Mouse (Mus musculus) CD4-positive, CD25-positive, alpha-beta regulatory T cell, adult 2 months (primary cell): ENCODE measurements around the gene Rab27a.
A peak's percentile ranks its signal among the peaks of the same experiment; 100 is the strongest.
"Not testable (repeated sequence)": the region's sequence is repeated elsewhere in the genome, so short reads cannot be mapped to it uniquely, and the experiment has no call there.

Experiments
- DNase-seq: peaks from one replicate; pipeline ENCODE4 v3.0.0-alpha.2; 2012; ENCODE audit warnings: low read depth, low spot score

Rab27a gene

DNA sequence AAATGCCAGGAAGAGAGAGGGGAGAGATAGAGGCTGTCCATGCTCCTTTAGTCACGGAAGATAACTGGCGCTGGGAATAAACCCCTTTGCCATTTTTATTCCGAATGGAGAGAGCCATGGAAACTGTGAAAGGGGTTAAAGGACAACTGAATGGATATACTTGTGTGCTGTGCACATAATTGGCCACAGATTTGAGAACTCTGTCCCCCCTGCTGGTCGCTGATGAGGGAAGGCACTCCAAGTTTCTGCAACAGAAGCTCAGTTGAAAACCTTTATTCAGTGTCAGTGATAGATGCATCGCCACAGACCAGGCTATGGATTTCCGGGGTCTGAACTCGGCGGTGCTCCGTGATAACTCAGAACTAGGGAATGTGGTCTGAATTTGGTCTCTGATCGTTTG lies 45.5 kb downstream of the Rab27a start:
- DNase-seq = no peak

DNA sequence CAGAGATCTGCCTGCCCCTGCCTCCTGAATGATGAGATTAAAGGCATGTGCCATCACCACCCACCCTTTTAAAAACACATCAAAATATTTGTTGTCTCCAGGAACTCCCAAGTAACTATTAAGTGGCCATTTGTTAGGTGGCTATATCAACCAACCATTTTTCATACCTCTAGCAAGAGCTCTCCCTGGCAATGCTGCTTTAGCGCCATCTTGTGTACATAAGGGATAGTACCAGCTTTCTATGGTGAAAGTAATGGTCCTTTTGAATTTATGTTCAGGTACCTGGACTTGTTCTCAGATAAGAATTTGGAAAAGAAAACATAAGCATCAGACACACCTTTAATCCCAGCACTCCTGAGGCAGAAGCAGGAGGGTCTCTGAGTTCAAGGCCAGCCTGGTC lies 47.1 kb downstream of the Rab27a start:
- DNase-seq = peak; percentile 83

DNA sequence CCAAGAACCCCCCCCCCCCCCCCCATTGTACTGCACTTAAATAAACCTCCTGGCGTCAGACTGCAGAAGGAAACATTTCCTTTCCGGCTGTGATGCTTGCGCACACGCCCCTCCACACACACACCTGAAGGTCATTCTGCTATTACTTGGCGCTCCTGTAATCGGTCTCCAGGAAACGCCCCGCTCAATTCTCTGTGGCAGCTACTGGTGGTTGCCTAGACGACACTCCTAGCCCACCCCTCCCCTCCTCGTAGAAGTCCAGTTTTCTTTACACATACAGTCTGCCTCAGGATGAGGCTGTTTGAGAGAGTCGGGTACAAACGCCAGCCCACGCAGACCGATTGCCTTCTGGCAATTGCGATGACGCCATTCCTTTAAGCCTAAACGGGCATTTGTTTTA lies 49.9 kb downstream of the Rab27a start:
- DNase-seq = no peak

DNA sequence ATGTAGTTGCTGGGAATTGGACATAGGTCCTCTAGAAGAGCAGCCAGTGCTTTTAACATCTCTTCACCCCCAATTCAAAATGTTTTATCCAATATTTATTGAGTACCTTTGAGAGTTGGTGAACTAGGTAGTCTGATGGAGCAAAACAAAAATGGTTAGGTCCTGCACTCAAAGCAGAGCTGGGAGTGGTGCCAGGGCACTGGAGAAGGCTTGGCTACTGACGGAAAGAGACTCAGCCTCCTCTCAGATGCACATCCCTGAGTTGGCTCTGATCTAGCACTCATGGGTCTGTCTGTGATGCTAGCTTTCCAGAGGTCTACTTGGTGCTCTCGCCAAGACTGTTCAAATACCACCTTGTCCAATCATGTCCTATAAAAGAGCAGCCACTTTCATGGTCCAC lies 53.2 kb downstream of the Rab27a start:
- DNase-seq = no peak

DNA sequence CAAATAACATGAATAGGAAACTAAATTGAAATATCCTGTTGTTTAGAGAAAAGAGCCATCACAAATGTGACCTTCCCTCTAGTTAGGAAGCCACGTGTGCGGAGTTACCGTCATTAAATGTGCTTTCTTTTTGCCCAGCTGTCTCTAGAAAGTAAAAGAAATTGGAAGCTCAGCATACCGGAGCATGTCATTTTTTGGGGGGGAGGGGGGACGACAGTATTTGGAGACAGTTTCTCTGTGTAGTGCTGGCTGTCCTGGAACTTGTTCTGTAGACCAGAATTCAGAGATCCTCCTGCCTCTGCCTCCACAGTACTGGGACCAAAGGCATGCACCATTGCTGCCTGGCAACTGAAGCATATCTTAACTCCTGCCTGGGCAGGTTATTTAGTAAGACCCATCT lies 56.9 kb downstream of the Rab27a start, which contains the start of gene Khdc3:
Khdc3 (plus strand) TSS at position 301 of the 400 bp plus-strand sequence.
- no peak for DNase-seq

DNA sequence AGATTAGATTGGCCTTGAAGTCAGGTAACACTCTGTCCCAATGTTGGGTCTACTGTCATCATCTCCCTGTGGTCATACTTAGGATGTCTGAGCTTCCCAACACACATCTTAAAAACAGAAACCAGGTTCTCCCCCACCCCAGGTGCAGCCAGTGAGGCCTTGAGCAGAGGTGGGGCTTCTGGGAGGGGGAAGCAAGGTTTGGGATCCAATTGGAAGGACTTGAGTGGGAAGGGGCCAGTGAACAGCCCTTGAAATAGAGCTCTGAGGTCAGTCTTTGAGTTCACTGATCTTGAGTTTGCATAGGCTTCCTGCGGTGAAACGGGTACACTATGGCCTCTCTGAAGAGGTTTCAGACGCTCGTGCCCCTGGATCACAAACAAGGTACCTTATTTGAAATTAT lies 57.5 kb downstream of the Rab27a start, which contains the start of gene Gm20509:
Gm20509 (plus strand) TSS at position 290 of the 400 bp plus-strand sequence.
- no peak for DNase-seq

DNA sequence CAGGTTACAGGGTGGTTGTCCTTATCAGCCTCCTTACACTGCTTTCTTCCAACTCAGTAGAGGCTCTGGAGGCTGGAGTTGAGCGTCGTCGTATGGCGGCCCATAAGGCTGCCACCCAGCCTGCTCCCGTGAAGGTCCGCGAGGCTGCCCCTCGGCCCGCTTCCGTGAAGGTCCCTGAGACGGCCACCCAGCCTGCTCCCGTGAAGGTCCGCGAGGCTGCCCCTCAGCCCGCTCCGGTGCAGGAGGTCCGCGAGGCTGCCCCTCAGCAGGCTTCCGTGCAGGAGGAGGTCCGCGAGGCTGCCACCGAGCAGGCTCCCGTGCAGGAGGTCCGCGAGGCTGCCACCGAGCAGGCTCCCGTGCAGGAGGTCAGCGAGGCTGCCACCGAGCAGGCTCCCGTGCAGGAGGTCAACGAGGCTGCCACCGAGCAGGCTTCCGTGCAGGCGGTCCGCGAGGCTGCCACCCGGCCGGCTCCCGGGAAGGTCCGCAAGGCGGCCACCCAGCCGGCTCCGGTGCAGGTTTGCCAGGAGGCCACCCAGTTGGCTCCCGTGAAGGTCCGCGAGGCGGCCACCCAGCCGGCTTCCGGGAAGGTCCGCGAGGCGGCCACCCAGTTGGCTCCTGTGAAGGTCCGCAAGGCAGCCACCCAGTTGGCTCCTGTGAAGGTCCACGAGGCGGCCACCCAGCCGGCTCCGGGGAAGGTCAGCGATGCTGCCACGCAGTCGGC lies 58.7 kb downstream of the Rab27a start:
- no peak for DNase-seq

DNA sequence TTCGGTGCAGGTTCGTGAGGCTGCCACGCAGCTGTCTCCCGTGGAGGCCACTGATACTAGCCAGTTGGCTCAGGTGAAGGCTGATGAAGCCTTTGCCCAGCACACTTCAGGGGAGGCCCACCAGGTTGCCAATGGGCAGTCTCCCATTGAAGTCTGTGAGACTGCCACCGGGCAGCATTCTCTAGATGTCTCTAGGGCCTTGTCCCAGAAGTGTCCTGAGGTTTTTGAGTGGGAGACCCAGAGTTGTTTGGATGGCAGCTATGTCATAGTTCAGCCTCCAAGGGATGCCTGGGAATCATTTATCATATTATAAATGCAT lies 59.2 kb downstream of the Rab27a start:
- no peak for DNase-seq

DNA sequence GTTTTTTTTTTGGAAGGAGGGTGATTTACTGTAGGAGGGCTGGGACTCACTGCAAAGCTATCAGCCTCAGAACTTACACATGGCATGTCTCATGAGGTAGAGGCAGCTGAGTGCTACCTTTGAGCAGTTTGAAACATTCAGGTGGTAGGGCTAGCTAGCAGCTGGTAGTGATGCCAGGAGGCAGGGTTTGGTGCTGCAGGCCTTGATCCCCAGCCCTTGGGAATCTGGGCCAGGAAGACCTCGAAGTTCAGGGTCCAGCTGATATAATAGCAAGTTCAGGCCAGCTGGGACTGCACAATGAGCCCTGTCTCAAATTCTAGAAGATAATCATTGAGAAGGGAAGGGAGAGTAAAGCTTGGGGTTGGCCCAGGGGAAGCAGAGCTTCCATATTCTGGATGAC lies 60.5 kb downstream of the Rab27a start:
- no peak for DNase-seq

DNA sequence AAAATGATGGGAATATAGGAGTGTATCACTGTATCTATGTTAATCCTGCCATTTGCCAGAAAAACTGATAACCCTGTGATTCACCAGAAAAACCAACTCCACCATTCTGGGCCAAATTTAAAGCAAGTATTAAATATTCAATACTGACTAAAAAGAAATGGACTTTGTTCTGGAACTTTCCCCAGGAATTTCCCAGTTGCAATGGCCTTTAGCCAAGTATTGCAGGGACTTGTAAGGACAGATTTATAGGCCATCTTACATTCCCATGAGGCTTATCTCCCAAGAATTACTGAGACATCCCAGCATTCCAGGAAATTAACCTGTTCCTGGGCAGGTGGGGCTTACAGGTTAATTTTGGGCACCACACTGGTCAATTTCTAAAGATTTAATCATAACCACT lies 61.1 kb downstream of the Rab27a start:
- DNase-seq = no peak

DNA sequence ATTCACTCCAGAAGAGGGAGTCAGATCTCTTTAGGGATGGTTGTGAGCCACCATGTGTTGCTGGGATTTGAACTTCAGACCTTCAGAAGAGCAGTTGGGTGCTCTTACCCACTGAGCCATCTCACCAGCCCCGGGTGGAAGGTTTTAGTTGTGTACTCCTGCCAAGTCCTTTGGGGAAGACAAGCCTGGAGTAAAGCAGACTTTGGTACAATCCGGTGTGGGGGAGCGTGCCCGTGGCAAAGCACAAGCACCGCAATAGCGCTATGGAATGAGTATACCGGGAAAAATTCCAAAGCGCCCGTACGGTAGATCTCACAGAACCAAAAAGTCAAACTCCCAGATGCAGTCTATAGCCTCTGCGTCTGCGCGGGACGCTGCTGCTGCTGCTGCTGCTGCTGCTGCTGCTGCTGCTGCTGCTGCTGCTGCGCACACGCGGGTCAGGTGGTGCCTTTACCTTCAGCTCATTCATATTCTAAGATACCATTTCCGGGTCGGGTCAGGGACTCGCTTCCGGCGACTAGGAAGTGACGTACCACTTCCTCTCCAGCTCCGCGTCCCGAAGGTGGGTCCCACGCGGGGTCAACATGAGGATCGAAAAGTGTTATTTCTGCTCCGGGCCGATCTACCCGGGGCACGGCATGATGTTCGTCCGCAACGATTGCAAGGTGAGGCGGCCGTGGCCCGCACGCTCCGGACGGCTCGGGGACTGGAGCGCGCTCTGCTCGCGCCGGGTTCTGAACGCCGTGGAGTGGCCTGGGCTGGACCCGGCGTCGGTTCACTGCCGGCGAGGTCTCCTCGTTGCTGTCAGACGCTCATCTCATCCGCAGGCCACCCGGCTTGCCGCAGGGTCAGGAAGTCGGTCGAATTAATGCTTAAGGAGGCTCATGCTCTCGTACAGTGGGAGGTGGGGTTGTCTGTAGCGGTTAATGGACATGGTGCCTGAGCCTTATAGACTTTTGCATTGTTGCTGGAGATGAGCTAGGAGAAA lies 68.6 kb downstream of the Rab27a start, which contains the start of gene Rsl24d1:
Rsl24d1 (plus strand) TSS at position 508 of the 988 bp plus-strand sequence.
- peak; percentile 92 for DNase-seq

DNA sequence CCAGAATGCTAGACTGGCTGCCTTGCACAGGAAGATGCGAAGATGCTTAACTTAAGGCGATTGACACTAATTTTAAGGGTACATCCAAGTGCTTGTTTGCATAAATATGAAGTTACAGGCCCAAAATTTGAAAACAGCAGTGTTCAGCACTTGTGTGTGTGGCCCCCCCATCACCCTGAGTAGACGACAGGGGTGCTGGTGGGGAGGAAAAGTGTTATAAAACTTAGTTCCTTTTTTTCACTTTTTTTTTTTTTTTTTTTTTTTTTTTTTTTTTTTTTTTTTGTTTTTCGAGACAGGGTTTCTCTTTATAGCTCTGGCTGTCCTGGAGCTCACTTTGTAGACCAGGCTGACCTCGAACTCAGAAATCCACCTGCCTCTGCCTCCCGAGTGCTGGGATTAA lies 72.0 kb downstream of the Rab27a start:
- not testable (repeated sequence) for DNase-seq

DNA sequence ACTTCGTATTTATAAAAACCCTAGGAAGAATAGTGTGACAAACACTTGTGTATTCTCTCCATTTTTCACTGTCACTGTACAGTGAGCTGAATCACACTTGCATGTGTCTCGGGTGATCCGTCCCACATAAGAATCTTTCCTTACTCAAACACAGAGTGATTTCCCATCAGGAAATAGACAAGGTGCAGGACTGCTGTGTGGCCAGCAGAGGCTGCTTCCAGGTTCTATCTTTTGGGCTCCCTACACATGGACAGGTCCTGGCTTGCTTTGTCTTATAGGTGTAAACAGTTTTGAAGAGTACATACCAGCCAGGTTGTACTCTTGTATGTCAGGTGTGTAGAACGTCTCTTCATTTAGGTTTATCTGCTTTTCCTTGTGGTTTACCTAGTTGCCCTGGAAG lies 73.4 kb downstream of the Rab27a start:
- DNase-seq = no peak

DNA sequence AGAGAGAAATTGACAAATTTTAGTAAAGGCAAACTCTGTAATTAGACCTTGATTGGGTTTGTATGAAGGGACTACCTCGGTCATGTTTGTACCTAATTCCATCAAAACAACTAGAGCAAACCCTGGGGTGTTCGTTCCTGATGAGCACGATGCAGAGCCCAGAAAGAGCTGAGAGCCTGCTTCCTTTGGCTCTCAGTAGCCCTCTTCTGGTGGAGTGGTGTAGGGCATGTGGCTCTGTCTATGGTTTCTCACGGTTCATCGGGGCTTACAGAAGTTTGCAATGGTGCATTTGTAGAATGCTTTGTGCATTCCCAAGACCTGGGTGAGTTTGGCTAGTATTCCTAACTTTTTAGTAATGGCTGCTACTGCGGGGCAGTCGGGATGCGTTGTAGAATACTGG lies 77.1 kb downstream of the Rab27a start:
- DNase-seq = peak; percentile 57

DNA sequence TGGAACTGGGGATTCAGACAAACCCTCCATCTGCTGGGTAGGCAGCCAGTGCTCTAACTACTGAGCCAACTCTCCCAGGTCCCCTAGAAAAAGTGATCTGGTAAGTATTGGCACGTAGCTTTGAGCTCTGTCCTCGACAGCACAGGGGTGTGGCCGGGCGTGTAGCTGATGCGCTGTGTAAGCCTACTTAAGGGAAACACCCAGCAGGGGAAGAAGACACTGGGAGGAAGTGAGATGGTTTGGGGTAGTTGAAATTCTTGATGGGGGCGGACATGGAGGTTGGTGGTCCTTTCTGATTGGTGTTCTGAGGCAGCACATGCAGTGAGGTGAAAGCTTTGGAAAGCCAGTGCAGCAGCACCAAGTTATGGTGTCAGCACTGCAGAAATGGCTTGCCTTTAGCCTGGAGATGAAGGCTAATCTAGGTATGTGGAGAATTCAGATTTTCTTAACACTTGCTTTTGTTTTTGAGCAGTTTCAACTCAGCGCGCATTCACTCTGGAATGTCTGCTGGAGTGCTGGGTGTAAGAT lies 80.5 kb downstream of the Rab27a start:
- no peak for DNase-seq

DNA sequence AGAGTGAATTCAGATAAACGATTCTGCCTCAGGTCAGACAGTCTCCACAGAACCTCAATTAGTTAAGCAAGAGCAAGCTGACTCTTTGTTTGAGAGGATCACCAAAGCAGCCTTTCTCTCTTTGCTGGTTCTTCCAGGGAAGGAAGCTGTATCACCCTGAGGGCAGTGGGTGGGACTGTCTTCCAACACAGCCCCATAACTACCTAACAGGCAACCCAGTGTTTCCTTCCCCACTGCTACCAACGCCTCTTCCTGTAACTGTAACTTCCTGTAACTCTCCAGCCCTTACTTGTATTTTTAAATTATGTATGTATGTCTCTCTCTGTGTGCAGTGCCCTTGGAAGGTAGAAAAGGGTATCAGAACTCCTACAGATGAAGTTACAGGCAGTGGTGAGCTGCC lies 82.8 kb downstream of the Rab27a start:
- DNase-seq = no peak

DNA sequence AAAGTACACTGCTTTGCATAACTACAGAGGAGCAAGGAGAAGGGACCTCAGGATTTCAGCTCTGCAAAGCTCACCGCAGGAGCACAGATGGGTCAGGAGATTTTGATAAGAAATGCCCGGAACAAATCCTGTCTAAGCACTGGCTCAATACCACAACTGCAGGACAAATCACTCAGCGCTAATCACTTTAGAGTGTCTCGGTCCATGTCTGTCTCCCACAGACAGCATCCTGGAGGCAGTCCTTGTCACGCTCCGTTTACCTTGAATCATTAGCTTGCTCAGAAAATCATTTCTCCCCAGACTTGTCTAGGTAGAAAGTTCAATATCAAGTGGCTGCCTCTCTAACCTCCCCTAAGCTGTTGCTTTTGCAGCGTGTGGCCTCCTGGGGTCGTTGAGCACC lies 85.2 kb downstream of the Rab27a start:
- no peak for DNase-seq

DNA sequence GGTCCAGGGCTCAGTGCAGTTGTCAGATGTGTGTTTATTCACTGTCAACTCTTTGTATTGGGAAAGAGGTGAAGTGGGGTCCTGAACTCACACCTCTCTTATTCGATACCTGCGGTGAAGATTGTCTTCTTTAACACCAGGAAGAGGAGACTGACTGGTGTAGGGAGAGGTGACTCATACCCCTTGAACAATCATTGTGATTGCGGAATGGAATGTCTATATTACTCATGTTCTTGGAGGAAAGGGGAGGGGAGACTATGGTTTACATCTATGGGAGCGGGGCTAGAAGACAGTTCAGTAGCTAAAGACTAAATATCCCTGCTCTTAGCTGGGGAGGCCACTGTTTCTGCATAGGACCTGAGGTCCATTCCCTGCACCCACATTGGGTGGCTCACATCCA lies 85.9 kb downstream of the Rab27a start:
- no peak for DNase-seq

DNA sequence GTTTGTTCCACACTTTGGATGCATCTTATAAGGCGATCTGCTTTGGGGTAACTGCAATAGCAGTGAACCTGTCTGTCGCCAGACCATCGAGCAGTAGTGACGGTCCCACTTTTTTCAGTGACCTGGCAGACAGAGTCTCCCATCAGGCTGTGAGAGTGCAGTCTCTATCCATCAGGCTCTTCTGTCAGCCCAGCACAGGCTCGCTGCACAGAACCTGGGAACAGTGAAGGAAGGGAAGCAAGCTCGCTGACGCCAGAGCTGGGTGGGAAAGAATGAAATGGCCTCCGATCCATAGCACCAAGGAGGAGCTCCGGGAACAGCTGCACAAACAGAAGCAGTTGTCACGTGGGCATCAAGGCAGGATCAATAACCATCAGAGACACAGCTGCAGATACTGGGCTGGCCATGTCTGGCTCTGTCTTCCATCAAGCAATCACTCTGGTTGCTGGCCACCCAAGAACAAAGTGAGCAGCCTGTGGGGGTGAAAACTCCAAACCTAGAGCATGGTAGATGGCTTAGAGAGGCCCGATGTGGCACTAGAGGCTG lies 92.8 kb downstream of the Rab27a start:
- no peak for DNase-seq
